Mouse (Mus musculus) gastrocnemius, adult 8-10 months (tissue): ENCODE data around the gene Macrod2. TPM values are rescaled to one million over a fixed set of nuclear protein-coding genes. Genes with fewer than 3 reads are reported as not detected.

Source experiments
- DNase-seq, 2 experiments: peaks; one replicate each; pipeline ENCODE4 v3.0.0; 2022; ENCODE audit warnings: low spot score in 2 of 2
- total RNA-seq, 4 experiments: library from RNA; stranded (reverse); gene quantifications; 2 replicates each; pipeline ENCODE4 v1.2.4; 2022

The Macrod2 gene
- total RNA-seq, 4 experiments from 2014 or later: 16.2 to 21.8 (median 19.1) TPM

GRCm38 (mm10) chr2:141201303-141202014 is 806.4 kb downstream of the Macrod2 start:
- DNase-seq: no peak

- no peak for DNase-seq
These were observed 806.9 kb downstream of the Macrod2 start for GRCm38 (mm10) chr2:141202015-141202364.

GRCm38 (mm10) chr2:141211346-141211745 is 816.2 kb downstream of the Macrod2 start:
- no peak for DNase-seq

GRCm38 (mm10) chr2:141212291-141212690 is 817.2 kb downstream of the Macrod2 start:
- DNase-seq: no peak

GRCm38 (mm10) chr2:141217490-141217889 is 822.4 kb downstream of the Macrod2 start:
- DNase-seq: no peak

GRCm38 (mm10) chr2:141217925-141218324 is 822.8 kb downstream of the Macrod2 start:
- DNase-seq: no peak

- no peak for DNase-seq
These were observed 833.7 kb downstream of the Macrod2 start for GRCm38 (mm10) chr2:141228809-141229208.

GRCm38 (mm10) chr2:141229820-141230219 is 834.7 kb downstream of the Macrod2 start:
- DNase-seq: no peak

GRCm38 (mm10) chr2:141231011-141231668 is 836.0 kb downstream of the Macrod2 start:
- DNase-seq: no peak

GRCm38 (mm10) chr2:141234306-141234705 is 839.2 kb downstream of the Macrod2 start:
- no peak for DNase-seq

- DNase-seq: no peak
These were observed 839.8 kb downstream of the Macrod2 start for GRCm38 (mm10) chr2:141234724-141235453.

- no peak for DNase-seq
These were observed 852.6 kb downstream of the Macrod2 start for GRCm38 (mm10) chr2:141247680-141248079.

GRCm38 (mm10) chr2:141264582-141264981 is 869.5 kb downstream of the Macrod2 start:
- no peak for DNase-seq

GRCm38 (mm10) chr2:141266591-141266990 is 871.5 kb downstream of the Macrod2 start:
- no peak for DNase-seq

- DNase-seq: no peak
These were observed 876.4 kb downstream of the Macrod2 start for GRCm38 (mm10) chr2:141271541-141271940.

- DNase-seq: no peak
These were observed 877.9 kb downstream of the Macrod2 start for GRCm38 (mm10) chr2:141272966-141273365.

- DNase-seq: no peak
These were observed 879.2 kb downstream of the Macrod2 start for GRCm38 (mm10) chr2:141274262-141274661.

- no peak for DNase-seq
These were observed 884.1 kb downstream of the Macrod2 start for GRCm38 (mm10) chr2:141279130-141279698.

- no peak for DNase-seq
These were observed 885.7 kb downstream of the Macrod2 start for GRCm38 (mm10) chr2:141280817-141281216.

GRCm38 (mm10) chr2:141286110-141286747 is 891.1 kb downstream of the Macrod2 start:
- no peak for DNase-seq

GRCm38 (mm10) chr2:141288494-141288893 is 893.4 kb downstream of the Macrod2 start:
- no peak for DNase-seq
